Mouse (Mus musculus): ENCODE data around the gene Slc25a22. TPM values are rescaled to one million over a fixed set of nuclear protein-coding genes. Genes with fewer than 3 reads are reported as not detected.

The Slc25a22 gene
- polyA plus RNA-seq, 1 experiment from 2014 or later: 57.4 TPM

DNA sequence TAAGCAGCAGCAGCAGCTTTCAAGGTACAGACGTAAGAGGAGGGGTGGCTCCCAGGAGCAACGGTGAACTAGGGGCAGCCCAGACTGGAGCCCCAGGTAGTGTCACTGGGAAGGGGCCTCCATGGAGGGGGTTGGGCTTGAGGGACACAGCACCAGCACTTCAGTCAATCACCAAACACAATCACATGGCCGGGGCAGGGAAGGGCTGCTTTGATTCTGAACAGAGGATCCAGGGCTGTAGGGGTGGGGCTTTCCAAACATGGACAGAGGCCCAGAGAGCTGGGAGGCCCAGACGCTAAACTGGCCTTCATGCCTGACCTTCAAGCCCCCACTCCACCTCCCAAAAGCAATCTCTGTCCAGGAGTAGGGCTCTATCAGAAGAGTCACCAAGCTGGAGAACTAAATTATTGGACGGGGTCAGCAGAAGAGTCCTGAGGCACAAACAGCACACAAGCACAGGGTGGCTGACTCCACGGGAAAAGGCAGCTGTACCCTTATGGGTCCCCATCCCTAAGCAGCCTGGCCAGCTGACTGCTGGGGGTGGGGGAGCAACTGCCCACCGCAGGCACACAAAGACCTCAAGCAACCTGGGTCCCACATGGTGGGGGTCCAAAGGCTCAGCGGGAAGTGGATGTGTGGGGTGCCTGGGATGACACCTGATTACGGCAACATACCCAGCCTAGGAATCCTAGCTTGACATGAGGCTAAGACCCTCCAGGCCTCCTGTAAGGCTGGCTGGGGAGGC lies 7.7 kb downstream of the Slc25a22 start:
- no peak for ATAC-seq (ENCODE audit: low FRiP score)
- H3K27ac ChIP-seq: peak overlapping the region; percentile 54; the same call in 1 of the 2 replicates
- no peaks in the 10 kb centered on the region for H3K27me3 ChIP-seq
- WGBS: 64% methylated on average over 9 of the region's 9 CpGs
- no peaks in the 10 kb centered on the region for H3K9me3 ChIP-seq
- no peak overlapping the region; the same call in 1 of the 2 replicates for H3K4me3 ChIP-seq (replicated peaks)
- H3K4me2 ChIP-seq: peak overlapping the region; percentile 80
- 0 out of 2 replicates have a peak overlapping the region, but pooled peaks have one; percentile 63 for H3K9ac ChIP-seq
- peaks cover 45% of the 10 kb centered on the region for H3K36me3 ChIP-seq (replicated peaks)
- peaks cover 48% of the 10 kb centered on the region for H3K4me1 ChIP-seq

DNA sequence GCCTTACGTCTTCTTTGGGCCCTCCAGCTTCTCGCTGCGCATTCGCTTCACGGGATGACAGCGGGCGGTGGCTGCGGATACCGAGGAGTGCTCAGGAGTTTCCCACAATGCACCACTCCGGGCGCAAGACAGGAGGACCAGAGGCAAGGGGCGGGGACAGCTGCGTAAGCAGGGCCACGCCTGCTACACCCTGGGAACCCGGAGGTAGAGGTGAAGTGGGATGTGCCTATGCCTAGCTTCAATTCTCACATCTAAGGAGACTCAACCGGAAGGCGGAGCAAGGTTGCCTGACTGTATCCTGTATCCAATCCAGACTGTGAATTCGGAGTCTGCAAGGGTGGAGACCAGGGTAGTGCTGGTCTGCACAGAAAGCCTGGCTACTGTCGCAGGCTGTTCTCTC lies 8.4 kb downstream of the Slc25a22 start, which contains the start of gene Cend1:
Gene Cend1, minus strand, starts transcription at position 182 of the 400 bp plus-strand sequence.
- Histone ChIP-seq H3K9me3 (no peaks in the 10 kb centered on the region), H3K36me3 (replicated peaks) (peaks cover 45% of the 10 kb centered on the region), H3K4me2 (peak within 1 kb of the TSS; percentile 80), H3K27ac (peak within 1 kb of the TSS; percentile 54; the same call in 1 of the 2 replicates), H3K4me3 (replicated peaks) (peak within 1 kb of the TSS; percentile 48), H3K27me3 (peaks cover 5% of the 10 kb centered on the region; the same call in 1 of the 2 replicates), H3K9ac (peak within 1 kb of the TSS; percentile 63), H3K4me1 (peaks cover 41% of the 10 kb centered on the region)
- 2% methylated on average over 19 of the region's 19 CpGs for WGBS
- peak; percentile 88 for ATAC-seq (ENCODE audit: low FRiP score)

DNA sequence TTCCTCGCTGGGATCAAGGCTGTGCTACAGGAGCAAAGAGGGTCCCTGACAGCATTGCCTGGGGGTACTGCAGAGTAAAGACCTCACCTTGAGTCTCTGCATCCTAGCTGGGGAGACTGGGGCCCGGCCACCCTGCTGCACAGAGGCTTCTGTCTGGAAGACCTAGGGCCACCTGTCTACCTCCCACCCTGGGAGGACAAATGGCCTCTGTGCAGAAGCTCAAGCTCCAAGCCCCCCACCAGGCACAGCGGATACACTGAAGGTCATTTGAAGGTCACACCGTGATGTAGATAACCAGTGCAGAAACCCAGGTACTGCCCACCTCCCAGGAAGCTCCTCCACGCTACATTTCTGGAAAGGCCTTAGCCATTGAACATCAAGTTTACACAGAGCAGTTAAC lies 9.0 kb downstream of the Slc25a22 start:
- Histone ChIP-seq H3K27ac (peak overlapping the region; percentile 54; the same call in 1 of the 2 replicates), H3K27me3 (peaks cover 7% of the 10 kb centered on the region; the same call in 1 of the 2 replicates), H3K9me3 (no peaks in the 10 kb centered on the region), H3K9ac (peak overlapping the region; percentile 63), H3K36me3 (replicated peaks) (peaks cover 44% of the 10 kb centered on the region), H3K4me2 (peak overlapping the region; percentile 80), H3K4me3 (replicated peaks) (peak overlapping the region; percentile 48), H3K4me1 (peaks cover 35% of the 10 kb centered on the region)
- ATAC-seq (ENCODE audit: low FRiP score): 0 out of 2 replicates have a peak, but pooled peaks have one; percentile 7
- 50% methylated on average over 5 of the region's 5 CpGs for WGBS

DNA sequence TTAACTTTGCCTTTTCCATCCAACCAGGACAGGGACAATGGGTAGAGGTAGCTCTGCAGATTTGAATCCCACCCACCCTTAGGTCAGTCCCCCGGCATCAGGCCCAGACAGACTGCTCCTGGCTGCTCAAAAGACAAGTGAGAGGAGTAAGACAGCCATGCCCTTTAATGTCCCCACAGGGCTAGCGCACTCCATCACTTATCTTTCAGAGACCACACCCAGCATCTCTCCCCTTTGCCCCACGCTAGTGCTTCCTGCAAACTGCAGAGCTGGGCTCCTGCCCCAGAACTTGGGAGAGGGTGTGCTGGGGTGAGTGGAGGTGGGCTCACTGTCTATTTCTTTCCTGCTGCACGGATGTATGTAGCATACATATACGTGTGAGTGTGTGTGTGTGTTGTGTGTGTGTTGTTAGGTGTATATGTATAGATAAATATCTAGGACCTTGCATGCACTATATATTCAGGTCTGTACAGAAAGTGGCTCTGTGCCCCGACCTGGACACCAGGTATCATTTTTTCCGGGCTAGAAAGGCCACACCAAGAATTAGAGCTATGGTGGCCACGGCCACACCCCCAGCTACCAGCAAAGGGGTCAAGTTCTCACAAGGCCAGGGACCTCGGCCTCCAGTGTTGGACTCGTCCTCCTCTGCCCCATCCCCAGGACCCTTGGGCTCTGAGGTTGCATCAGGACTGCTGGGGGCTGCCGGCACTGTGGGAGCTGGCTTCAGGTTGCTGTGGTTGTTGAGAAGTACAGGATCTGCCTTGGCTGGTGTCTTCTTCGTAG lies 10.6 kb downstream of the Slc25a22 start:
- no peak for ATAC-seq (ENCODE audit: low FRiP score)
- Histone ChIP-seq H3K36me3 (replicated peaks) (peaks cover 28% of the 10 kb centered on the region), H3K4me3 (replicated peaks) (no peak overlapping the region), H3K27ac (no peak overlapping the region), H3K4me1 (peaks cover 22% of the 10 kb centered on the region), H3K9ac (no peak overlapping the region), H3K9me3 (no peaks in the 10 kb centered on the region), H3K27me3 (peaks cover 11% of the 10 kb centered on the region; the same call in 1 of the 2 replicates), H3K4me2 (no peak overlapping the region)
- 85% methylated on average over 12 of the region's 12 CpGs for WGBS

DNA sequence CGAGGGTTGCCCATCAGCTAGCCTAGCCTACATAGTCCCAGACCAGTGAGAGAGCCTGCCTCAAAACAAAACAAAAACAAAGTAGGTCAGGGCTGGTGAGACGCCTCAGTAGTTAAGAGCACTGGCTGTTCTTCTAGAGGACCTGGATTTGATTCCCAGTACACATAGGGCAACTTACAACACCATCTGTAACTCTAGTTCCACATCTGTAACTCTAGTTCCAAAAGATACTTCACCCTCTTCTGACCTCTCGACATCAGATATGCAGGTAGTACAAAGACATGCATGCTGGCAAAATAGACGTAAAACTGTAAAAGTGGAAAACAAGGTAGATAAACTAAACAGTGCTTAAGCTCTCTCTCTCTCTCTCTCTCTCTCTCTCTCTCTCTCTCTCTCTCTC lies 13.9 kb downstream of the Slc25a22 start:
- Histone ChIP-seq H3K27me3 (peaks cover 11% of the 10 kb centered on the region; the same call in 1 of the 2 replicates), H3K27ac (no peak overlapping the region), H3K4me1 (peaks cover 6% of the 10 kb centered on the region), H3K4me2 (no peak overlapping the region), H3K36me3 (replicated peaks) (peaks cover 7% of the 10 kb centered on the region; the same call in 1 of the 2 replicates), H3K4me3 (replicated peaks) (no peak overlapping the region), H3K9me3 (no peaks in the 10 kb centered on the region), H3K9ac (no peak overlapping the region)
- WGBS: 70% methylated on average over 4 of the region's 4 CpGs
- no peak for ATAC-seq (ENCODE audit: low FRiP score)

DNA sequence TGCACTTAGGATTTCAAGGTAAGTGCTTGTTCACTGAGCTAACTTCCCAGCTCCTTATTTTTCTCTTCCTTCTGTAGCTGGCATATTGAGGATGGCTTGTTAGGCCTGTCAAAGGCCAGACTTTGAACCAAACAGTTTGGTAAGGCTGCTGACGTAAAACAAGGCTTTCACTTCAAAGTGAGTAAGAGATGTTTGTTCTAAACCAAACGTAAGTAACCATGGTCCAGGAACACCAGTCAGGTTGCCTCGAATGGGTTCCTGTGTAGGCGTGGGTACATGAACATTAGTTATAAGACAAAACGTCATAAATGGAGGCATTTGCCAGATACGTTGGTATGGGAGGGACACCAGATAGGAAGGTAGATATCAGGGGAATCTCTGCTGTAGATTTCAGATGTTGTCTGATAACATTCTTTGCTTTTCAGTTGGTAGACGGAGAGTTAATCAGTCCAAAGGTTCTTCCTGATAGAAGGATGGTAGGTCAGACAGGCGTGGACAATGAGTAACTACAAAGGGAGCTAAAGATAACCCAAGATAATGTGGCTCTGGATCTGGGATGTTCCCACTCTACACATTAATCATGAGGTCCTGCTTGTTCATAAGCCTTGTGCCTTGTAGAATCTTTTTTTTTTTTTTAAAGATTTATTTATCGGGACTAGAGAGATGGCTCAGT lies 17.5 kb downstream of the Slc25a22 start:
- WGBS: 87% methylated on average over 9 of the region's 9 CpGs
- Histone ChIP-seq H3K9me3 (no peaks in the 10 kb centered on the region), H3K9ac (no peak overlapping the region), H3K27me3 (peaks cover 11% of the 10 kb centered on the region; the same call in 1 of the 2 replicates), H3K4me1 (no peaks in the 10 kb centered on the region), H3K4me3 (replicated peaks) (no peak overlapping the region), H3K4me2 (no peak overlapping the region), H3K36me3 (replicated peaks) (no peaks in the 10 kb centered on the region), H3K27ac (no peak overlapping the region)
- ATAC-seq (ENCODE audit: low FRiP score): no peak

DNA sequence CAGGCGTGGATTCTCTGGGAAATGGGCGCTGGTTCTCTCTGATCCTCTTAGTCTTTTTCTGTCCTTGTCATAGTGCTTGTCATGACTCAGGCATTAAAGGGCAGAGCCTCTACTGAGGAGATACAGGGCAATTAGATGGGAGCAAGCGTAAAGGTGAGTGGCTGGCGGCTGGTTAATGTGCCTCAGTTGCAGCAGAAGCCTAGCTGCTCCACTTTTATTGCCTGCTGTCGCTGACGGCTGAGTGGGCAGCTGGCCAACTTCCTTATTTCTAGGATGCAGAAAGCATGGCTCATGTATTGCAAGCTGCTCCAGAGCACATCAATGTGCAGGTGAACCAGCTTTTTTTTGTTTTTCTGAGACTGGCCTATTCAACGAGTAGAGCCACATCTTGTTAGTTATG lies 18.7 kb downstream of the Slc25a22 start:
- no peak for ATAC-seq (ENCODE audit: low FRiP score)
- peaks cover 4% of the 10 kb centered on the region; the same call in 1 of the 2 replicates for H3K4me1 ChIP-seq
- no peak overlapping the region for H3K9ac ChIP-seq
- no peaks in the 10 kb centered on the region for H3K9me3 ChIP-seq
- WGBS: 84% methylated on average over 7 of the region's 7 CpGs
- H3K4me2 ChIP-seq: no peak overlapping the region
- H3K4me3 ChIP-seq (replicated peaks): no peak overlapping the region
- no peaks in the 10 kb centered on the region for H3K36me3 ChIP-seq (replicated peaks)
- 0 out of 2 replicates have a peak, but pooled peaks cover 4% of the 10 kb centered on the region for H3K27me3 ChIP-seq
- H3K27ac ChIP-seq: no peak overlapping the region

DNA sequence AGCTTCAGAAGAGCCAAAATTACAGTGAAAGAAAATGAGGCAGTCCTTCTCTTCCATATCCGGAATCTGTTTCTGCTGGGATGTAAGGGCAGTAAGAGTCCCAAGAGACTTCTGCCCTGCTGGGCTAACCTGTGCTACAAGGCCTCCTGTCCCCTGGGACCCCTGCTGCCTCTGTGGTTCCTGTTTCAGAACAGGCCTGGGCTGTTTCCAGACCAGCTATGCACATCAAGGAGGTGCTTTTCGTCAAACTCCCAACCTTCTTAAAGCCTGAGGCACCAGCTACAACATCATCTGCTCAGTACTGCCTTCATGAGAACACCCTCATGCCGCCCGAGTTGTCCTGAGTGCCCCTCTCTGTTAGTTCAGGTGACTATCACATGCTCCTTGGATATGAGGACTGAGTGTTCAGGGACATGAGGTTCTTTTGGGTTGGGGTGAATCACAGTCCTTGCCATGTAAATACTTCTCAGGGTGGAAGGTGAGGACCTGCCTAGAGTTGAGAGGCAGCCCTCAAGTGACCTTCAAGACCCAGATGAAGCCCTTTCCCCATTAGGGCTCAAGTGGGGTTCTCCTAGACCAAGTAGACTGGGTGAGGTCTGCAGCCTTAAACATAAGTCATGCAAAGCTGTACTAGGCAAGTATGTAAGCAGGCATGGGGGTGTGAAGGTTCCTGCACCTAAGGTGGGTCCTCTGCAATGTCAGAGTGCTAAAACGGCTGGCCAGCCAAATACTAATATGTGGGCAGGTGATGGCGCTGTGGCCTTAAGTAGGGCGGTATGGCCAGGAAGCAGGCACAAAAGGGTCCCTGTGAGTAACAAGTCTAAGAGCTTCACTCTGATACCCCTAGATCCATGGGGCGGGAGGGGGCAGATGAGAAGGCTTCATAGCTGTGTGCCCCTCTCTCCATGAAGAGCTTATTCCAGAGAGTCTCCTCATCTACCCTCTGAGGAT lies 19.7 kb downstream of the Slc25a22 start:
- no peak for ATAC-seq (ENCODE audit: low FRiP score)
- Histone ChIP-seq H3K4me2 (no peak overlapping the region), H3K36me3 (replicated peaks) (no peaks in the 10 kb centered on the region), H3K9ac (no peak overlapping the region), H3K4me1 (peaks cover 9% of the 10 kb centered on the region), H3K4me3 (replicated peaks) (no peak overlapping the region), H3K9me3 (no peaks in the 10 kb centered on the region), H3K27ac (no peak overlapping the region), H3K27me3 (0 out of 2 replicates have a peak, but pooled peaks cover under 1% of the 10 kb centered on the region)
- 72% methylated on average over 8 of the region's 8 CpGs for WGBS

DNA sequence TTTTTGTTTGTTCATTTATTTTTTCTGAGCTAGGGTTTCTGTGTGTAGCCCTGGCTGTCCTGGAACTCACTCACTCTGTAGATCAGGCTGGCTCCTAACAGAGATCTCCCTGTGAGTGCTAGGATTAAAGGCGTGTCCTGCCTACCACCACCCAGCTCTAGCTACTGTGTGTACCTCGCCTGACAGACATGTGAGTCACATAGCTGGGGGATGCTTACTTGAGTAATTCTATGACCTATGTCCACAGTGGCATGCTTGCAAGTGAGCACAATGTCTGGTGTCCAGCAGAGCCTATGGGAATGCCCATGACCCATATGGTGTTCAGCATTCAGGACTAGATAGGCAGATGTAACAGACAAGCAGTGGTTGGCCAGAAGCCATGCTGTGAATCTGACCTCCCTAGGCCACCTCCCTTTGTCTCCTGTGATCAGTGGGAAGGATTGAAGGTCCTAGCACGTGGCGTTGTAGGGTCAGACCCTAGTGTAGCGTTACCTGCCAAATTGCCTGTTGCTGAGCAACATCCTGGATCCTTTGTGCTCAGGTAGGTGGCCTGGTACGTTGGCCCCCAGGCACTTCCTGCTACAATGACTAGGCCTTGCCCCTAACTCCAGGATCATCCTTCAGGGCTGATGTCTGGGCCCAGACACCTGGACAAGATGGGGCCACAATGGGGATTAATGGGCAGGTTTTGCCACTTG lies 21.4 kb downstream of the Slc25a22 start:
- H3K4me1 ChIP-seq: peaks cover 12% of the 10 kb centered on the region
- no peak overlapping the region for H3K9ac ChIP-seq
- 76% methylated on average over 6 of the region's 6 CpGs for WGBS
- no peaks in the 10 kb centered on the region for H3K36me3 ChIP-seq (replicated peaks)
- H3K27me3 ChIP-seq: no peaks in the 10 kb centered on the region
- H3K9me3 ChIP-seq: no peaks in the 10 kb centered on the region
- ATAC-seq (ENCODE audit: low FRiP score): no peak
- H3K4me3 ChIP-seq (replicated peaks): no peak overlapping the region
- H3K4me2 ChIP-seq: no peak overlapping the region
- no peak overlapping the region for H3K27ac ChIP-seq

DNA sequence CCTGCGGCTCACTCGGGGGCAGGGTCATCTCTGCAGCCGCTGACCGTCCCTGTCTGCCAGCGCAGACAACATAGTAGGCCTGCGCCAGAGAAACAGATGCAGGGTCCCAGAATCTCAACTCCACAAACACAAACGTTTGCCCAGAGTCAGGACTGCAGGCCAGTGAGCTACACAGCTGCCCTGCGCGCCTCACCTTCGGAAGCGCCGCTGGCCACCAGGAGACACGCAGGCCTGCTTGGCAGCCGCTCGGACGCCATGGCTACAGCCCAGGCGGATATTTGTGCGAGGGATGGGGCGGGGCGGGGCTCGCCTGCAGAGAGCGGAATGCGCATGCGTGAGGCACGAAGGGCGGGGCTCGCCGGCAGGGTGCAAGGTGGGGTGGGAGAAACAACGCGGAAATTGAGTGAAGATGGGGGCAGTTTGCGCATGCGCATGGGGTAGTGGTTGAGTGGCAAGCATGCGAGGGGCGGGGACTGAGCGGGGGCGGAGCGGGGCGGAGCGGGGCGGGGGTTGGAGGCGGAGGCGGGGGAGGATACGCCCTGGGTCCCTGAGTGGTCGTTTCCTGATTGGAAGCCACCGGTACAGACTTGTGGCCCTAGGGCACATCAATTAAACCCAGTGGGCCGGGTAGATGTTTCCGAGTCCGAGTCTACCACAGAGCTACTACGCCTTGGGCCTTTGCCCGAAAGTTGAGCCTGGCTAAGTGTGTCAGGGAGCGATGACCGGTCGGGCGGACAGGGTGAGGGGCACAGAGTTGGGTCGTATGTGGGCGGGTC lies 23.7 kb downstream of the Slc25a22 start, which contains the start of gene Gatd1:
Gene Gatd1, minus strand, starts transcription at position 328 of the 776 bp plus-strand sequence.
- peaks cover 19% of the 10 kb centered on the region; the same call in 1 of the 2 replicates for H3K36me3 ChIP-seq (replicated peaks)
- ATAC-seq (ENCODE audit: low FRiP score): peak; percentile 92
- peak within 1 kb of the TSS; percentile 93 for H3K4me2 ChIP-seq
- H3K4me3 ChIP-seq (replicated peaks): peak within 1 kb of the TSS; percentile 69
- no peaks in the 10 kb centered on the region for H3K27me3 ChIP-seq
- H3K4me1 ChIP-seq: peaks cover 13% of the 10 kb centered on the region
- H3K27ac ChIP-seq: peak within 1 kb of the TSS; percentile 78
- no peaks in the 10 kb centered on the region for H3K9me3 ChIP-seq
- WGBS: under 1% methylated on average over 48 of the region's 56 CpGs
- H3K9ac ChIP-seq: peak within 1 kb of the TSS; percentile 87

Measured in forebrain, embryonic 12.5 days (tissue).